10 mouse cellular contexts compared by ENCODE assay signal in the genomic region with DNA sequence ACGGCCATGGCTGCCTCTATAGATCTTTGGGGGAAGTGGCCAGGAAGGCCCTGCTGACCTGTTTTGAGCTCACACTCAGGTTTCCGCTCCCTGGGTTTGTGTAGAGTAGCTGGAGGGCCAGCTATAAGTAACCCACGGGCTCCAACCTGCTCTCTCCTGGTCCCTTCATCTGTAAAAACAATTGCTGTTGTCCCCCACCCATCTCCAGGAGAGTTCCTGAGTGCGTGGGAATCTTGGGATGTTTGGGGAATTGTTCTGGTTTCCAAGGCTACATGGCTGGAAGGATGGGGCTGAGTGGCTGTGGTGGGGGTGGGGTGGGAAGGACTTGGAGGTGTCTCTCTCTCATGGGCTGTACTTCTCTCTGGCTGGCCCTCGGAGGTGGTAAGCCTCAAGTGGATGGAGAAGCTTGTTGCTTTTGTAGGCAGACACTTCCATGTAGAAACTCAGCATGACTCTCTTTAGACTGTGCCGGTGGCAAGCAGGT.
DNase-seq lines count a peak whose midpoint lies in the region; ATAC-seq and TF ChIP-seq lines count a peak whose summit lies in the region.
"Had no signal": no experiment of that assay in that cellular context is flagged by ENCODE, and none has a peak within 500 bp of the region (broad histone marks: within the 10 kb centered on the region; RNA-seq: fewer than 3 reads in every experiment).

No protein-coding gene starts in this region.

- TF ChIP-seq EP300 in heart, adult 2 months (IDR thresholded peaks at IDR 0.05; ENCODE audit: insufficient read depth, low read depth, low read length): peak; percentile 38; the same call in 1 of the 2 replicates

- no peak for DNase-seq in lung, postnatal 36 days
- DNase-seq in heart, adult 2 months: peak; percentile 41 to 43
- DNase-seq in gastrocnemius, postnatal 10 days: no peak
- no peak for DNase-seq in left cerebral cortex, adult 2 months (ENCODE audit: extremely low spot score in 1 of 2, low spot score in 2 of 2)
- DNase-seq in kidney, postnatal 36 days: no peak

- 0 out of 2 replicates have a peak, but pooled peaks have one; percentile 4 for ATAC-seq in lung, embryonic 15.5 days (ENCODE audit: borderline replicate concordance, extremely low read depth, low FRiP score, low TSS enrichment)
- no peak for ATAC-seq in limb, embryonic 12.5 days (ENCODE audit: insufficient number of reproducible peaks, insufficient read depth, low FRiP score, low TSS enrichment, low read depth)
- ATAC-seq in neural tube, embryonic 13.5 days (ENCODE audit: low read depth): peak; percentile 25

- H3K9me3 ChIP-seq in lung, embryonic 15.5 days: no peaks in the 10 kb centered on the region
- H3K9me3 ChIP-seq in limb, embryonic 12.5 days: no peaks in the 10 kb centered on the region
- H3K9me3 ChIP-seq in neural tube, embryonic 13.5 days: no peaks in the 10 kb centered on the region

- no peak overlapping the region for H3K4me2 ChIP-seq in lung, embryonic 15.5 days
- no peak overlapping the region for H3K4me2 ChIP-seq in limb, embryonic 12.5 days
- H3K4me2 ChIP-seq in neural tube, embryonic 13.5 days: no peak overlapping the region

- peaks cover 90% of the 10 kb centered on the region for H3K27me3 ChIP-seq in lung, embryonic 15.5 days
- H3K27me3 ChIP-seq in heart, adult 2 months (ENCODE audit: control insufficient read depth, insufficient read depth, low read length): no peaks in the 10 kb centered on the region
- H3K27me3 ChIP-seq in limb, embryonic 12.5 days: peaks cover 20% of the 10 kb centered on the region
- H3K27me3 ChIP-seq in neural tube, embryonic 13.5 days: no peaks in the 10 kb centered on the region
- H3K27me3 ChIP-seq: CH12.LX had no signal

- no peak overlapping the region for H3K4me3 ChIP-seq in lung, embryonic 15.5 days
- no peak overlapping the region for H3K4me3 ChIP-seq in heart, adult 2 months
- no peak overlapping the region for H3K4me3 ChIP-seq in limb, embryonic 12.5 days (replicated peaks)
- no peak overlapping the region for H3K4me3 ChIP-seq in neural tube, embryonic 13.5 days
- H3K4me3 ChIP-seq in left cerebral cortex, adult 2 months: no peak overlapping the region

- intact Hi-C loops in heart, adult 2 months (cut with DNase I): loop anchor here (5.0 kb wide), 1 partner anchor 298 kb away; no protein-coding TSS in a partner anchor
- intact Hi-C loops in left cerebral cortex, adult 2 months (cut with DNase I): no loop called here

- no peak for TF ChIP-seq POLR2A in heart, adult 2 months (IDR thresholded peaks at IDR 0.05; ENCODE audit: insufficient read depth, low read depth, low read length)

- no peak for TF ChIP-seq CTCF in heart, adult 2 months (IDR thresholded peaks at IDR 0.05)
- TF ChIP-seq CTCF in left cerebral cortex, adult 2 months (IDR thresholded peaks at IDR 0.05): no peak

- H3K9ac ChIP-seq in lung, embryonic 15.5 days: no peak overlapping the region
- H3K9ac ChIP-seq in heart, adult 2 months (ENCODE audit: low read depth, low read length): no peak overlapping the region
- H3K9ac ChIP-seq in limb, embryonic 12.5 days (replicated peaks): no peak overlapping the region
- H3K9ac ChIP-seq in neural tube, embryonic 13.5 days: 0 out of 2 replicates have a peak overlapping the region, but pooled peaks have one; percentile 8

- 31% methylated on average over 6 of the region's 6 CpGs for WGBS in lung, embryonic 15.5 days
- 29% methylated on average over 6 of the region's 6 CpGs for WGBS in heart, adult 2 months
- WGBS in limb, embryonic 12.5 days: 42% methylated on average over 6 of the region's 6 CpGs
- 18% methylated on average over 6 of the region's 6 CpGs for WGBS in neural tube, embryonic 13.5 days

- H3K36me3 ChIP-seq in lung, embryonic 15.5 days: no peaks in the 10 kb centered on the region
- no peaks in the 10 kb centered on the region for H3K36me3 ChIP-seq in heart, adult 2 months (ENCODE audit: control insufficient read depth, insufficient read depth, low read length)
- no peaks in the 10 kb centered on the region for H3K36me3 ChIP-seq in limb, embryonic 12.5 days
- no peaks in the 10 kb centered on the region for H3K36me3 ChIP-seq in neural tube, embryonic 13.5 days

- H3K4me1 ChIP-seq in lung, embryonic 15.5 days: peaks cover 14% of the 10 kb centered on the region
- peaks cover 15% of the 10 kb centered on the region for H3K4me1 ChIP-seq in heart, adult 2 months (ENCODE audit: control insufficient read depth, insufficient read depth, low read length)
- H3K4me1 ChIP-seq in limb, embryonic 12.5 days (replicated peaks): peaks cover 34% of the 10 kb centered on the region
- H3K4me1 ChIP-seq in neural tube, embryonic 13.5 days (replicated peaks): peaks cover 43% of the 10 kb centered on the region

- no peak overlapping the region for H3K27ac ChIP-seq in lung, embryonic 15.5 days
- peak overlapping the region; percentile 64 for H3K27ac ChIP-seq in heart, adult 2 months
- H3K27ac ChIP-seq in limb, embryonic 12.5 days: 0 out of 2 replicates have a peak overlapping the region, but pooled peaks have one; percentile 45
- H3K27ac ChIP-seq in neural tube, embryonic 13.5 days (replicated peaks): peak overlapping the region; percentile 52
- H3K27ac ChIP-seq in left cerebral cortex, adult 2 months: no peak overlapping the region
- H3K27ac ChIP-seq: macrophage had no signal

- no peaks in the 10 kb centered on the region for H3K79me2 ChIP-seq in heart, adult 2 months (replicated peaks; ENCODE audit: control insufficient read depth, insufficient read depth, low read length)

Comparison
In these comparisons a context has a peak if more than half of its experiments do, and no peak if none do; other contexts are left out.
1. H3K27ac ChIP-seq: peak in heart, adult 2 months (single experiment), limb, embryonic 12.5 days (single experiment) and neural tube, embryonic 13.5 days (single experiment); none in lung, embryonic 15.5 days (single experiment) and left cerebral cortex, adult 2 months (single experiment).
2. DNase-seq: peak in heart, adult 2 months (2 of 2); none in lung, postnatal 36 days (single experiment), gastrocnemius, postnatal 10 days (single experiment), left cerebral cortex, adult 2 months (0 of 2) and kidney, postnatal 36 days (0 of 2).